Comparison of ENCODE assay signal across 25 mouse cellular contexts in the genomic region with DNA sequence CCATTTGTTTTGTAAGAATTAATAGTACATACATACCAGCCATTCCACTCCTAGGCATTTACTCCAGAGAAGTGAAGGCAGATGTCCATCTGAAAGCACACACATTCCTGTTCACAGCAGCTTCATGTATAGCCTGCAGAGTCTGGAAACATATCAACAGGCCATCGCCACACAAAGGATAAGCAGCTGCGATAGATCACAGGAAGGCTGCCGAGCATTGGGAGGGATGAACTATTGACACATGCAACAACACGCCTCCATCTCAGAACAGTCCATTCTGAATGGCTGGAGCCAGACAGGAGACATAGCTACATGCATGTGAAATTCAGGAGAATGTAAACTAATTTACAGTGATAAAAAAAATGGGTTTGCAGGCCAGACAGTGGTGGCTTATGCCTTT. TPM values are rescaled to one million over a fixed set of nuclear protein-coding genes. Genes with fewer than 3 reads are reported as not detected.
DNase-seq lines count a peak whose midpoint lies in the region; ATAC-seq and TF ChIP-seq lines count a peak whose summit lies in the region.
"Had no signal": no experiment of that assay in that cellular context is flagged by ENCODE, and none has a peak within 500 bp of the region (broad histone marks: within the 10 kb centered on the region; RNA-seq: fewer than 3 reads in every experiment).

No protein-coding gene starts in this region.

- no peaks in the 10 kb centered on the region for H3K36me3 ChIP-seq in kidney, postnatal 0 days (ENCODE audit: insufficient read depth, low read length)
- H3K36me3 ChIP-seq in lung, embryonic 14.5 days (ENCODE audit: insufficient read depth), result no peaks in the 10 kb centered on the region
- no peaks in the 10 kb centered on the region for H3K36me3 ChIP-seq in lung, postnatal 0 days (ENCODE audit: insufficient read depth, low read length)
- H3K36me3 ChIP-seq in midbrain, embryonic 11.5 days (ENCODE audit: control insufficient read depth, insufficient read depth, low read length), result no peaks in the 10 kb centered on the region
- H3K36me3 ChIP-seq in midbrain, embryonic 13.5 days, result no peaks in the 10 kb centered on the region
- H3K36me3 ChIP-seq: embryonic facial prominence, embryonic 10.5 days; embryonic facial prominence, embryonic 12.5 days; G1E had no signal

- peak; percentile 77 for DNase-seq in kidney, postnatal 0 days (ENCODE audit: low spot score)
- DNase-seq in kidney, postnatal 14 days, result no peak
- peak; percentile 49 for DNase-seq in lung, embryonic 14.5 days
- no peak for DNase-seq in lung, adult 2 months
- DNase-seq in lung, postnatal 0 days (ENCODE audit: low spot score), result peak; percentile 57
- DNase-seq in lung, postnatal 10 days, result no peak
- peak; percentile 54 for DNase-seq in midbrain, embryonic 11.5 days (ENCODE audit: low spot score, missing footprints)
- DNase-seq: adrenal gland, adult 8-10 months; adrenal gland, postnatal 14 days; adrenal gland, postnatal 36 days; B cell, adult 2 months; cerebellum, adult 11-12 months; cerebellum, adult 2 months; cerebellum, adult 9-10 months; cerebellum, postnatal 10 days; cerebellum, postnatal 25 days had no signal

- H3K4me1 ChIP-seq in kidney, postnatal 0 days (replicated peaks; ENCODE audit: insufficient read depth, low read length), result no peaks in the 10 kb centered on the region
- H3K4me1 ChIP-seq in lung, embryonic 14.5 days (ENCODE audit: insufficient read depth), result no peaks in the 10 kb centered on the region
- no peaks in the 10 kb centered on the region for H3K4me1 ChIP-seq in lung, adult 2 months (ENCODE audit: control insufficient read depth, insufficient read depth, low read length)
- H3K4me1 ChIP-seq in lung, postnatal 0 days (ENCODE audit: insufficient read depth, low read depth, low read length), result no peaks in the 10 kb centered on the region
- H3K4me1 ChIP-seq in midbrain, embryonic 11.5 days (ENCODE audit: control insufficient read depth, insufficient read depth, low read length), result no peaks in the 10 kb centered on the region
- H3K4me1 ChIP-seq in midbrain, embryonic 13.5 days (replicated peaks), result no peaks in the 10 kb centered on the region
- H3K4me1 ChIP-seq: embryonic facial prominence, embryonic 10.5 days; embryonic facial prominence, embryonic 12.5 days; forebrain, embryonic 13.5 days had no signal

- 72% methylated on average over 4 of the region's 4 CpGs for WGBS in kidney, postnatal 0 days
- 52% methylated on average over 4 of the region's 4 CpGs for WGBS in lung, embryonic 14.5 days
- WGBS in lung, adult 2 months, result 71% methylated on average over 4 of the region's 4 CpGs
- WGBS in lung, postnatal 0 days, result 51% methylated on average over 4 of the region's 4 CpGs
- 86% methylated on average over 4 of the region's 4 CpGs for WGBS in midbrain, embryonic 11.5 days
- 93% methylated on average over 4 of the region's 4 CpGs for WGBS in midbrain, embryonic 13.5 days

- H3K9me3 ChIP-seq in kidney, postnatal 0 days (replicated peaks; ENCODE audit: low read length), result no peaks in the 10 kb centered on the region
- H3K9me3 ChIP-seq in lung, embryonic 14.5 days (ENCODE audit: low read depth, low read length), result peaks cover 5% of the 10 kb centered on the region; the same call in 1 of the 2 replicates
- 0 out of 2 replicates have a peak, but pooled peaks cover 5% of the 10 kb centered on the region for H3K9me3 ChIP-seq in lung, postnatal 0 days (ENCODE audit: low read length)
- no peaks in the 10 kb centered on the region for H3K9me3 ChIP-seq in midbrain, embryonic 11.5 days (ENCODE audit: control insufficient read depth, low read length)
- no peaks in the 10 kb centered on the region for H3K9me3 ChIP-seq in midbrain, embryonic 13.5 days
- H3K9me3 ChIP-seq: forebrain, embryonic 13.5 days; G1E had no signal

- no peak for TF ChIP-seq EP300 in lung, postnatal 0 days (IDR thresholded peaks at IDR 0.05)

- no peak for ATAC-seq in kidney, postnatal 0 days (replicated peaks; ENCODE audit: low FRiP score, low read depth)
- no peak for ATAC-seq in lung, embryonic 14.5 days (ENCODE audit: insufficient read depth)
- ATAC-seq in lung, postnatal 0 days, result peak; percentile 57
- ATAC-seq in midbrain, embryonic 11.5 days (ENCODE audit: low FRiP score), result no peak
- no peak for ATAC-seq in midbrain, embryonic 13.5 days
- ATAC-seq: activated CD4-positive, CD25-positive, alpha-beta regulatory T cell, adult 4 months; CD4-positive, CD25-positive, alpha-beta regulatory T cell, adult 4 months; forebrain, embryonic 13.5 days; Patski had no signal

- no peak overlapping the region for H3K4me2 ChIP-seq in kidney, postnatal 0 days (ENCODE audit: low read length)
- H3K4me2 ChIP-seq in lung, embryonic 14.5 days, result no peak overlapping the region
- no peak overlapping the region for H3K4me2 ChIP-seq in lung, postnatal 0 days (replicated peaks; ENCODE audit: low read depth, low read length)
- H3K4me2 ChIP-seq in midbrain, embryonic 11.5 days, result no peak overlapping the region
- H3K4me2 ChIP-seq in midbrain, embryonic 13.5 days (replicated peaks), result no peak overlapping the region
- H3K4me2 ChIP-seq: embryonic facial prominence, embryonic 12.5 days; forebrain, embryonic 13.5 days had no signal

- H3K27me3 ChIP-seq in kidney, postnatal 0 days (ENCODE audit: insufficient read depth, low read length), result no peaks in the 10 kb centered on the region
- no peaks in the 10 kb centered on the region for H3K27me3 ChIP-seq in lung, embryonic 14.5 days (ENCODE audit: insufficient read depth, low read length)
- H3K27me3 ChIP-seq in lung, postnatal 0 days (replicated peaks; ENCODE audit: insufficient read depth, low read length), result no peaks in the 10 kb centered on the region
- H3K27me3 ChIP-seq in midbrain, embryonic 11.5 days (ENCODE audit: control insufficient read depth, insufficient read depth, low read length), result no peaks in the 10 kb centered on the region
- no peaks in the 10 kb centered on the region for H3K27me3 ChIP-seq in midbrain, embryonic 13.5 days
- H3K27me3 ChIP-seq: CH12.LX; embryonic facial prominence, embryonic 12.5 days; forebrain, embryonic 13.5 days; Patski had no signal

- no peak overlapping the region for H3K9ac ChIP-seq in kidney, postnatal 0 days (ENCODE audit: low read depth, low read length)
- no peak overlapping the region for H3K9ac ChIP-seq in lung, embryonic 14.5 days
- no peak overlapping the region for H3K9ac ChIP-seq in lung, postnatal 0 days (replicated peaks; ENCODE audit: low read depth)
- no peak overlapping the region for H3K9ac ChIP-seq in midbrain, embryonic 11.5 days (ENCODE audit: low read length)
- H3K9ac ChIP-seq in midbrain, embryonic 13.5 days (replicated peaks), result no peak overlapping the region
- H3K9ac ChIP-seq: embryonic facial prominence, embryonic 12.5 days; forebrain, embryonic 13.5 days had no signal

- no peak for TF ChIP-seq POLR2A in lung, adult 2 months (IDR thresholded peaks at IDR 0.05; ENCODE audit: borderline replicate concordance, extremely low read depth, low read depth, low read length)

- no peak for TF ChIP-seq CTCF in kidney, postnatal 0 days (IDR thresholded peaks at IDR 0.05; ENCODE audit: low read depth)
- TF ChIP-seq CTCF in lung, embryonic 14.5 days (IDR thresholded peaks at IDR 0.05; ENCODE audit: low read depth), result no peak
- TF ChIP-seq CTCF in lung, adult 2 months (IDR thresholded peaks at IDR 0.05; ENCODE audit: insufficient read depth, low read length), result no peak
- no peak for TF ChIP-seq CTCF in lung, postnatal 0 days (IDR thresholded peaks at IDR 0.05)

- H3K4me3 ChIP-seq in kidney, postnatal 0 days (replicated peaks; ENCODE audit: low read depth, low read length), result no peak overlapping the region
- no peak overlapping the region for H3K4me3 ChIP-seq in lung, embryonic 14.5 days (ENCODE audit: low read depth, low read length)
- H3K4me3 ChIP-seq in lung, adult 2 months (replicated peaks; ENCODE audit: extremely low read depth, low read depth, low read length), result no peak overlapping the region
- no peak overlapping the region for H3K4me3 ChIP-seq in lung, postnatal 0 days (ENCODE audit: low read depth, low read length)
- no peak overlapping the region for H3K4me3 ChIP-seq in midbrain, embryonic 11.5 days (ENCODE audit: low read depth, low read length)
- H3K4me3 ChIP-seq in midbrain, embryonic 13.5 days (replicated peaks), result no peak overlapping the region
- H3K4me3 ChIP-seq: embryonic facial prominence, embryonic 10.5 days; embryonic facial prominence, embryonic 12.5 days; forebrain, embryonic 13.5 days had no signal

- no peak overlapping the region for H3K27ac ChIP-seq in kidney, postnatal 0 days
- H3K27ac ChIP-seq in lung, embryonic 14.5 days (ENCODE audit: low read depth), result no peak overlapping the region
- no peak overlapping the region for H3K27ac ChIP-seq in lung, postnatal 0 days (ENCODE audit: low read length)
- H3K27ac ChIP-seq in midbrain, embryonic 11.5 days (ENCODE audit: low read depth, low read length), result no peak overlapping the region
- H3K27ac ChIP-seq in midbrain, embryonic 13.5 days, result no peak overlapping the region
- H3K27ac ChIP-seq: embryonic facial prominence, embryonic 10.5 days; embryonic facial prominence, embryonic 12.5 days; forebrain, embryonic 13.5 days had no signal

RNA-seq across cellular contexts. Expression of a gene that starts 45.5 kb away (rescaled TPM):
- polyA plus RNA-seq in kidney, postnatal 0 days (2015; fragmentation: Nextera tagmentation; extraction: Ambion mirVana), result 12.4 and 15.3 TPM in 2 replicates
- polyA plus RNA-seq in lung, embryonic 14.5 days (2014; fragmentation: Nextera tagmentation; extraction: Ambion mirVana), result 9.0 and 10.4 TPM in 2 replicates
- polyA plus RNA-seq in lung, adult 2 months (2012; rRNA removed), result 7.5 and 8.7 TPM in 2 replicates
- 4.0 and 5.5 TPM in 2 replicates for polyA plus RNA-seq in lung, postnatal 0 days (2015; fragmentation: Nextera tagmentation; extraction: Ambion mirVana)
- 10.0 and 13.3 TPM in 2 replicates for polyA plus RNA-seq in midbrain, embryonic 11.5 days (2014; fragmentation: Nextera tagmentation; extraction: Ambion mirVana)
- 24.2 and 30.5 TPM in 2 replicates for polyA plus RNA-seq in midbrain, embryonic 13.5 days (2015; fragmentation: Nextera tagmentation; extraction: Ambion mirVana)
- polyA plus RNA-seq: CD4-positive, CD25-positive, alpha-beta regulatory T cell, adult 4 months had no signal

Comparison
In these comparisons a context has a peak if more than half of its experiments do, and no peak if none do; other contexts are left out.
1. DNase-seq: peak in kidney, postnatal 0 days (single experiment), lung, embryonic 14.5 days (single experiment), lung, postnatal 0 days (single experiment) and midbrain, embryonic 11.5 days (single experiment); none in kidney, postnatal 14 days (single experiment), lung, adult 2 months (single experiment) and lung, postnatal 10 days (single experiment).